Mouse (Mus musculus) MEL (cell line): Measurements from ENCODE around the gene Rhobtb3. TPM values are rescaled to one million over a fixed set of nuclear protein-coding genes. Genes with fewer than 3 reads are reported as not detected.

Source experiments
- DNase-seq: peaks from one replicate; pipeline ENCODE4 v3.0.0; 2011; ENCODE audit warnings: low read depth, low spot score
- H3K27ac ChIP-seq: 2 replicates; pipeline ENCODE4 v1.5.1; 2012; ENCODE audit warnings: low read depth, mild to moderate bottlenecking, control low read depth, low read length, moderate library complexity; ENCODE audit not compliant: control insufficient read depth
- H3K27me3 ChIP-seq, 2 experiments: fragments of 150-350 bp in 1 of 2; sonication (generic) in 1 of 2; 2 replicates each; pipeline ENCODE4 v1.6.1; 2012; ENCODE audit warnings: low read length in 2 of 2, mild to moderate bottlenecking in 2 of 2, improper control_type of control experiment in 1 of 2, moderate library complexity in 1 of 2; ENCODE audit not compliant: insufficient read depth in 2 of 2, control insufficient read depth in 1 of 2
- H3K36me3 ChIP-seq, 2 experiments: 2 replicates each; pipeline ENCODE4 v1.6.1; 2012 to 2014; ENCODE audit warnings: low read length in 2 of 2, improper control_type of control experiment in 1 of 2, inconsistent platforms in 1 of 2, mild to moderate bottlenecking in 1 of 2; ENCODE audit not compliant: insufficient read depth in 2 of 2, control insufficient read depth in 1 of 2
- H3K4me1 ChIP-seq, 2 experiments: fragments of 150-350 bp in 1 of 2; sonication (generic) in 1 of 2; 2 replicates each; pipeline ENCODE4 v1.6.1; 2012; ENCODE audit warnings: low read length in 2 of 2, improper control_type of control experiment in 1 of 2, mild to moderate bottlenecking in 1 of 2; ENCODE audit not compliant: insufficient read depth in 2 of 2, control insufficient read depth in 1 of 2
- H3K4me3 ChIP-seq, 2 experiments: fragments of 150-350 bp in 1 of 2; sonication (generic) in 1 of 2; 2 replicates each; pipeline ENCODE4 v1.5.1; 2012; ENCODE audit warnings: low read depth in 2 of 2, low read length in 2 of 2, mild to moderate bottlenecking in 2 of 2, moderate library complexity in 2 of 2, control low read depth in 1 of 2, improper control_type of control experiment in 1 of 2; ENCODE audit not compliant: control insufficient read depth in 1 of 2, insufficient read depth in 1 of 2
- H3K79me2 ChIP-seq: 2 replicates; pipeline ENCODE4 v1.6.1; 2012; ENCODE audit warnings: mild to moderate bottlenecking, low read length, moderate library complexity; ENCODE audit not compliant: control insufficient read depth, poor library complexity, insufficient read depth
- H3K9ac ChIP-seq: 2 replicates; pipeline ENCODE4 v1.6.1; 2012; ENCODE audit warnings: low read depth, mild to moderate bottlenecking, control low read depth, low read length, moderate library complexity; ENCODE audit not compliant: control insufficient read depth, poor library complexity, severe bottlenecking
- H3K9me3 ChIP-seq: fragments of 150-350 bp; sonication (generic); replicated peaks from 2 replicates; pipeline ENCODE4 v1.6.1; 2012; ENCODE audit warnings: mild to moderate bottlenecking, low read length, improper control_type of control experiment, moderate library complexity; ENCODE audit not compliant: insufficient read depth
- BHLHE40 ChIP-seq: IDR thresholded peaks from 2 replicates; pipeline ENCODE4 v1.6.1; 2012; ENCODE audit warnings: low read depth, mild to moderate bottlenecking, inconsistent platforms, low read length, improper control_type of control experiment, borderline replicate concordance
- CHD1 ChIP-seq: IDR thresholded peaks from 2 replicates; pipeline ENCODE4 v1.6.1; 2012; ENCODE audit warnings: low read depth, mild to moderate bottlenecking, inconsistent platforms, low read length, improper control_type of control experiment
- EP300 ChIP-seq, 2 experiments: IDR thresholded peaks; 2 replicates each; pipeline ENCODE4 v1.6.1; 2011; ENCODE audit warnings: improper control_type of control experiment in 2 of 2, low read length in 2 of 2, low read depth in 1 of 2, mild to moderate bottlenecking in 1 of 2
- ETS1 ChIP-seq: IDR thresholded peaks from 2 replicates; pipeline ENCODE4 v1.6.1; 2012; ENCODE audit warnings: low read depth, mild to moderate bottlenecking, inconsistent platforms, low read length, improper control_type of control experiment, moderate library complexity
- GATA1 ChIP-seq: IDR thresholded peaks from 2 replicates; pipeline ENCODE4 v1.6.1; 2011; ENCODE audit warnings: low read depth, low read length, improper control_type of control experiment
- HCFC1 ChIP-seq: IDR thresholded peaks from 2 replicates; pipeline ENCODE4 v1.6.1; 2012; ENCODE audit warnings: low read depth, mild to moderate bottlenecking, inconsistent platforms, low read length, improper control_type of control experiment, moderate library complexity
- JUND ChIP-seq: IDR thresholded peaks from 2 replicates; pipeline ENCODE4 v1.6.1; 2011; ENCODE audit warnings: low read depth, mild to moderate bottlenecking, improper control_type of control experiment, low read length
- KAT2A ChIP-seq: conservative IDR thresholded peaks from 2 replicates; pipeline ENCODE4 v1.6.1; 2012; ENCODE audit warnings: low read depth, low read length, improper control_type of control experiment, inconsistent platforms
- MEF2A ChIP-seq: IDR thresholded peaks from 2 replicates; pipeline ENCODE4 v1.6.1; 2014; ENCODE audit warnings: low read depth, mild to moderate bottlenecking, inconsistent platforms, low read length, improper control_type of control experiment; ENCODE audit not compliant: poor library complexity, insufficient replicate concordance, severe bottlenecking; ENCODE audit errors: extremely low read depth
- MXI1 ChIP-seq: IDR thresholded peaks from 2 replicates; pipeline ENCODE4 v1.6.1; 2011; ENCODE audit warnings: mild to moderate bottlenecking, low read depth, low read length, improper control_type of control experiment
- NELFE ChIP-seq: IDR thresholded peaks from 2 replicates; pipeline ENCODE4 v1.6.1; 2011; ENCODE audit warnings: low read depth, low read length, improper control_type of control experiment
- NRF1 ChIP-seq: IDR thresholded peaks from 2 replicates; pipeline ENCODE4 v1.6.1; 2014; ENCODE audit warnings: low read depth, mild to moderate bottlenecking, inconsistent platforms, low read length, improper control_type of control experiment, moderate library complexity; ENCODE audit not compliant: poor library complexity, insufficient read depth, severe bottlenecking
- RAD21 ChIP-seq: IDR thresholded peaks from 2 replicates; pipeline ENCODE4 v1.6.1; 2011; ENCODE audit warnings: mild to moderate bottlenecking, low read depth, low read length, improper control_type of control experiment
- SIN3A ChIP-seq: IDR thresholded peaks from 2 replicates; pipeline ENCODE4 v1.6.1; 2012; ENCODE audit warnings: low read length, improper control_type of control experiment, inconsistent platforms
- SMC3 ChIP-seq: IDR thresholded peaks from 2 replicates; pipeline ENCODE4 v1.6.1; 2011; ENCODE audit warnings: low read depth, low read length, improper control_type of control experiment
- TBP ChIP-seq: IDR thresholded peaks from 2 replicates; pipeline ENCODE4 v1.8.0; 2011; ENCODE audit warnings: low read depth, low read length, improper control_type of control experiment
- UBTF ChIP-seq: IDR thresholded peaks from 2 replicates; pipeline ENCODE4 v1.6.1; 2012; ENCODE audit warnings: low read depth, mild to moderate bottlenecking, inconsistent platforms, low read length, improper control_type of control experiment, moderate library complexity, borderline replicate concordance; ENCODE audit not compliant: insufficient read depth
- USF1 ChIP-seq: IDR thresholded peaks from 2 replicates; pipeline ENCODE4 v1.6.1; 2014; ENCODE audit warnings: low read depth, mild to moderate bottlenecking, inconsistent platforms, low read length, improper control_type of control experiment, moderate library complexity
- ZC3H11A ChIP-seq: IDR thresholded peaks from 2 replicates; pipeline ENCODE4 v1.6.1; 2012; ENCODE audit warnings: low read depth, mild to moderate bottlenecking, inconsistent platforms, low read length, improper control_type of control experiment
- ZKSCAN1 ChIP-seq: IDR thresholded peaks from 2 replicates; pipeline ENCODE4 v1.6.1; 2012; ENCODE audit warnings: low read depth, mild to moderate bottlenecking, inconsistent platforms, low read length, improper control_type of control experiment, moderate library complexity
- ZMIZ1 ChIP-seq: IDR thresholded peaks from 2 replicates; pipeline ENCODE4 v1.6.1; 2012; ENCODE audit warnings: low read depth, mild to moderate bottlenecking, inconsistent platforms, low read length, improper control_type of control experiment, moderate library complexity
- polyA plus RNA-seq, 2 experiments: library from polyadenylated mRNA; stranded (reverse) in 1 of 2; unstranded in 1 of 2; fragments of >175 nt in 1 of 2; fragments of >200 nt in 1 of 2; gene quantifications; 2 replicates each; pipeline versions ENCODE4 v1.2.1 to v1.2.4; 2012; ENCODE audit warnings: low replicate concordance in 2 of 2, low read depth in 1 of 2; ENCODE audit not compliant: insufficient read length in 2 of 2, insufficient read depth in 1 of 2, missing spikeins in 1 of 2
- total RNA-seq: library from RNA; depleted of rRNA; stranded (reverse); fragments of 300-350 nt; gene quantifications from 2 replicates; pipeline ENCODE4 v1.2.3, GENCODE M21; 2012

Gene Rhobtb3
- total and polyA plus RNA-seq, 3 experiments: not detected

DNA sequence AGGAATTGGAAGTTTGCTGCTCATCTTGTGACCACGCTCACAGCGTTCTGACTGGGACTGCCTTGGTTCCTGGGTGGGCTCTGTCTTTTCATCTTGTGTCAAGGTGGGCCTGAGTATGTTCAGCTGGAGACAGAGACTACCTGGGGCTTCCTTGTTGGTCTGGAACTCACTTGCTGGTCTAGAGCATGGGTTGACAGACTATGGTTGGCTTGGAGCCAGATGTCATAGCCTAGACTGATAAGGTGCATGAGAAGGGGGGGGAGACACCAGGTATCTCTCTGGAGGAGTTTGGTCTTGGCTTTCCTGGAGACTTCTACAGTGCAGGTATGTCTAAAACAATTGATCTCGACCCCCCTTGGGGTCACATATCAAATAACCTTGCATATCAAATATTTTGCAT is 90.6 kb downstream of the Rhobtb3 start:
- TF ChIP-seq SIN3A (0 out of 2 replicates have a peak, but pooled peaks have one; percentile 25), EP300 (IDR thresholded peaks at IDR 0.05; ENCODE audit: low read depth in 1 of 2, low read length in 2 of 2) (0 out of 4 replicates have a peak, but pooled peaks of 1 of the 2 experiments have one; percentile 28), ETS1 (peak; percentile 39; the same call in 1 of the 2 replicates), GATA1 (peak; percentile 65), TBP (no peak)
- Histone ChIP-seq H3K27ac (no peak overlapping the region), H3K9me3 (no peaks in the 10 kb centered on the region), H3K36me3 (peaks cover 0 to 3% of the 10 kb centered on the region in 2 experiments; a peak in 2 of 4 replicates), H3K4me3 (no peak overlapping the region), H3K79me2 (no peaks in the 10 kb centered on the region), H3K27me3 (no peaks in the 10 kb centered on the region), H3K9ac (no peak overlapping the region), H3K4me1 (peaks cover 3 to 4% of the 10 kb centered on the region in 2 experiments; a peak in 2 of 4 replicates)
- DNase-seq: peak; percentile 60

DNA sequence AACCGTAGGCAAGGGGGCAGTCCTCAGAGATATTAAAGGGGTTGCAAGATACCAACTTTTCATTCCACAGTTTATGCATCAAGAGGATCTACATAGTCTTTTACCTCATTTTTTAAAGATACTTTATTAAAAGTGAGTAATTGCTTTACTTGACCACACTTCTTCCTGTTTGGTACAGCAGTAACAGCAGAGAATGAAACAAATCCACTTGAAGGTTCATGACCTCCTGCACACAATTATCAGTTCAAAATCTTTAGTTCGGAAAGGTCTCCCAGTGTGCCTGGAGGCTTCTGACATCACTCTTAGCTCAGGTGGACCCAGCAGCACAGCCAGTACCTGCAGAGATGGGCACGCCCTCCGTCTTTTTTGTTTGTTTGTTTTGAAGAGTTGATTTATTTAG is 91.7 kb downstream of the Rhobtb3 start:
- no peak for DNase-seq
- no peak for TF ChIP-seq MEF2A
- TF ChIP-seq SMC3: no peak
- no peak for TF ChIP-seq CHD1
- no peak for TF ChIP-seq MXI1
- TF ChIP-seq BHLHE40: no peak
- no peak for TF ChIP-seq NELFE
- TF ChIP-seq EP300 (IDR thresholded peaks at IDR 0.05; ENCODE audit: low read depth in 1 of 2, low read length in 2 of 2): no peak
- no peak for TF ChIP-seq ZKSCAN1
- no peak for TF ChIP-seq JUND
- TF ChIP-seq RAD21: no peak
- no peak for TF ChIP-seq ZC3H11A
- no peak for TF ChIP-seq KAT2A
- no peak for TF ChIP-seq USF1
- TF ChIP-seq ZMIZ1: no peak
- no peak for TF ChIP-seq NRF1
- TF ChIP-seq ETS1: no peak
- no peak for TF ChIP-seq HCFC1
- no peak for TF ChIP-seq UBTF
- TF ChIP-seq, all 39 proteins: peak for 0
- Histone ChIP-seq H3K79me2 (no peaks in the 10 kb centered on the region), H3K9ac (no peak overlapping the region), H3K27me3 (no peaks in the 10 kb centered on the region), H3K36me3 (peaks cover 0 to 7% of the 10 kb centered on the region in 2 experiments; a peak in 2 of 4 replicates), H3K4me1 (peaks cover 3 to 7% of the 10 kb centered on the region in 2 experiments; a peak in 3 of 4 replicates), H3K27ac (no peak overlapping the region), H3K9me3 (no peaks in the 10 kb centered on the region), H3K4me3 (no peak overlapping the region)
